Mouse (Mus musculus): ENCODE measurements around the gene Aldh3b1.

DNA sequence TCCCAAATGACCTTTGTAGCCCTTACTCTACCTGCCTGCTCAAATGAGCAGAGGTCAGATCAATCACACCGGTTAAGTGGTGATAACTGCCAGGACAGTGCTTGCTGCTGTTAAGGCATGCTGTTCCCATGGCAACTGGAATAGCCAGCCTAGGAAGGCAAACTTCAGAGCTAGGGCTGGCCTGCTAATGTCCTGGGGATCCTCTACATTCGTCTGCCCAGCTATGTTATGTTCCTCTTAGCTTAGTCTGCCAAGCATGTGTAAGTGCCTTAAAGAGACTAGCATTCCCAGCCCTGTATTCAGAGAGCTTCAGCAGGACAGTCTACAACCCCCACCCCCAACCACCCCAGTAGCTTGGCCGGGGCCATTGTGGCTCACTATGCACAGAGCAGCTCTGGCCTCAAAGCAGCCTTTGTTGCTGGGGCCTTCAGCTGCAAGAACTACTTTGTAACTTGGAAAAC lies 34.4 kb downstream of the Aldh3b1 start:
- no peak for TF ChIP-seq GATA1 (IDR thresholded peaks at IDR 0.05; ENCODE audit: borderline replicate concordance, low read length)
- TF ChIP-seq FLI1 (IDR thresholded peaks at IDR 0.05; ENCODE audit: low read length) = no peak

Data from megakaryocyte, embryonic 14.5 days (primary cell).